Mouse (Mus musculus) left cerebral cortex, adult 2 months (tissue): ENCODE measurements around the gene Ipo5. TPM values are rescaled to one million over a fixed set of nuclear protein-coding genes. Genes with fewer than 3 reads are reported as not detected.

Experiments
- DNase-seq, 2 experiments: peaks; one replicate each; pipeline ENCODE4 v3.0.0; 2021 to 2022; ENCODE audit warnings: low spot score in 2 of 2, mixed read lengths in 1 of 2; ENCODE audit errors: extremely low spot score in 1 of 2
- H3K27ac ChIP-seq: fragments of 200-600 bp; 2 replicates; pipeline ENCODE4 v1.8.1; 2022
- H3K4me3 ChIP-seq: fragments of 200-600 bp; 2 replicates; pipeline ENCODE4 v1.8.1; 2022
- CTCF ChIP-seq: fragments of 200-600 bp; IDR thresholded peaks from 2 replicates; pipeline ENCODE4 v1.8.1; 2022; ENCODE audit warnings: antibody characterized with exemption, mild to moderate bottlenecking, moderate library complexity
- intact Hi-C: fragments of 180-260 bp; cut with DNase I; formaldehyde crosslinking; loops from one replicate; pipeline ENCODE4 v1.15.1; 2025
- total RNA-seq, 2 experiments: library from RNA; stranded (reverse); gene quantifications; 2 replicates each; pipeline ENCODE4 v1.2.3; 2021

The Ipo5 gene
- total RNA-seq, 2 experiments from 2014 or later = 103 to 112 TPM

DNA sequence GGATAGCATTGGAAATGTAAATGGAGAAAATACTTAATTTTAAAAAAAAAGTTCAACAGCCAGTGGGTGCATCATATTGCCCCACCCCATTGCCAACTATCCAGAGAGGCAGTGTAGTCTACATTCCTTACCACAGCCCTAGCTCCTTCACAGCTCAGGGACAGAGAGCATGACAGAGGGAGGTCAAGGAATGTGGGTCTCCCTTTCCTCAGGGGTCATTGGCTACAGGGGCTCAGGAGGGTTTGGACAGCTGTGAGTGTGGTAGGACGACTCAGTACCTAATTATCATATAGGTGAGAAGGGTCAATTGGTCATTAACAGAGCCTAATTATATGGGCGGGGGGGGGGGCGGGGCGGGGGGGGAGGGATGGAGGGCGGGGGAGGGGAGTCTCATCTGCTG is 30.4 kb upstream of the Ipo5 start:
- no peak for TF ChIP-seq CTCF
- intact Hi-C loops = no loop called here
- no peak for DNase-seq
- no peak overlapping the region for H3K4me3 ChIP-seq
- no peak overlapping the region for H3K27ac ChIP-seq

DNA sequence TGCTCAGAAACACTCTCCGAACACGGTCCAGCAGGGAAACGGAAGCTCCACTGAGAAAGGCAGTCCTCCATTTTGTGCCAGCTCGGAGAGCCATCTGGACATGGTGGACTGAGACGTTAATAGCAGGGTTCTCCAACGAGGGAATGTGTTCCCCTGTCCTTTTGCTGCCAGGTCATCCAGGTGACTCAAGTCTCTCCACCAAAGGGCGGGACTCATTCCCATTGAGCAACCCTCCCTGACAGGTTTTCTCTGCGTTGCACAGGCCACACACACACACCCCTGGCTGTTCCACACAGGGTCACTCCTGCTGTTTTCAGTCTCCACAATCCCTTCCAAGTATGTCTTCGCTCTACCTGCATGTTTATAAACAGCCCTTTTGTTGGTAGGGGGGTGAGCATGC is 30.0 kb upstream of the Ipo5 start:
- Histone ChIP-seq H3K4me3 (no peak overlapping the region), H3K27ac (no peak overlapping the region)
- no peak for DNase-seq
- no peak for TF ChIP-seq CTCF
- intact Hi-C loops = no loop called here

DNA sequence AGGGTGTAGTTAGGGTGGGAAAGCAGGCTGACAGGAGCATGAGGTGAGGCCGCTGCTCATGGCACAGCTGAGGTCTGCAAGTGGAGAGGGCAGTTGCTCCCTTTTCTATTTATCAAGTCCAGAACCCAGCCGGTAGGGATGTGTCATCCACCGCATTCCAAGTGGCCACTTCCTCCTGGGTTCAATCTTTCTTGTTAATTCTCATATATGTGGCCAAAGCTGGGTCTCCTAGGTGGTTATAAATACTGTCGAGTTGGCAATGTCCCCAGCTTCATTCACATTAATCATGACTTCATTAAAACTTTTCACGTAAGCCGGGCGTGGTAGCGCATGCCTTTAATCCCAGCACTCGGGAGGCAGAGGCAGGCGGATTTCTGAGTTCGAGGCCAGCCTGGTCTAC is 22.3 kb upstream of the Ipo5 start:
- intact Hi-C loops = no loop called here
- Histone ChIP-seq H3K4me3 (no peak overlapping the region), H3K27ac (no peak overlapping the region)
- no peak for DNase-seq
- TF ChIP-seq CTCF = no peak

DNA sequence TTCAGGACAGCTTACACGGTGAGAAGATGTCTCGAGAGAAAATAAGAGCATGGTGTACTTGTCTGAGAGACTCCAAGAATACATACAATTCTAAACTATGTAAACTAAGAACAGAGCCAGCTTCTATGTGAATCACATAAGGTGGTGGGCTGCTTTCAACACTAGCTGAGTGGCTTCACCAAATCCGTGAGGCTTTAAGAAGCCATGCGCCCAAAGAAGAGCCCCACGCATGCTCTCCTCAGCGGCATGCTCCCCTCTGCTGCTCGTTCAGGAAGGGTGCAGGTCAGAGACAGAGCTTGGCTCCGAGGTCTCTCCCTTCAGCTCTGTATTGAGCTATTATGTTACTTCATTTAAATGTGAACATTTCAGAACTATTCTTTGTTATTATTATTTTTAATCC is 18.7 kb upstream of the Ipo5 start:
- no peak for DNase-seq
- Histone ChIP-seq H3K27ac (peak overlapping the region; percentile 59), H3K4me3 (no peak overlapping the region)
- intact Hi-C loops = loop anchor here (5.0 kb wide), 1 partner anchor 45 kb away; no protein-coding TSS in a partner anchor
- TF ChIP-seq CTCF = no peak; the same call in 1 of the 2 replicates

DNA sequence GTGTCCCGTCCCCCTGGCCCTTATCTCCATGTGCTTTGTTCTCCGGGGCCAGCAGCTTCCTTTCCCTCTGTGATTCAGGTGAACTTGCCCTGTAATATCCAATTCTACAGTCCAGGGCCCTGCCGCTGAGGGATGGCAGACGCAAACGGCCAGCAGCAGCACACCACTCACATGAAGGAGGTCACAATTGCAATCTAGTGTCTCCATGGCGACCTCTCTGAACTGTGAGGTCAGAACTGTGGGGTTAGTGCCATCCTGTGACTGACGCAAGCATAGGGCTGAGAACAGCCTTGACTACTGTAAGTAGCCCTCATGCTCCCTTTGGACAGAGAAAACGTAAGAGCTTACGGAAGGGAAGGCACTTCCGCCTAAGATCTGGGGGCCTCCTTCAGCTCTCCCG is 14.4 kb upstream of the Ipo5 start:
- Histone ChIP-seq H3K27ac (no peak overlapping the region), H3K4me3 (no peak overlapping the region)
- no peak for TF ChIP-seq CTCF
- intact Hi-C loops = no loop called here
- no peak for DNase-seq

DNA sequence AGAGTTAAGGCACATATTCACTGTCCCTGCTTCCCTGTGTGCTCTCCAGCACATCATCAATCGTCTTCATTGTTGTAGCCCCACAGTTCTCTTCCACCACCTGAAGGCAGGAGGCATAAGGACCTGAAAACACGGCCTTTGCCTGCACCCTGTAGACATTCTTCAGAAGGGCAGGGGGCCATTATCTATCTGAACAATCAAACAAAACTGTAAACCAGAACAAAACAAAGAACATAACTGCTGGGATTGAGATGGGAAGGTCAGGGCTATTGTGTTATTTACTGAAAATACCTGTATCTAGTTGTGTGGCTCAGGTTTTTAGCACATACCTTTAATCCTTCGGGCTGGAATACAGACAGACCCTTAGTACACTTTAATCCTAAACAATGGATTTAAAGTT is 12.1 kb upstream of the Ipo5 start:
- no peak overlapping the region for H3K27ac ChIP-seq
- no peak overlapping the region for H3K4me3 ChIP-seq
- intact Hi-C loops = no loop called here
- no peak for TF ChIP-seq CTCF
- DNase-seq = no peak

DNA sequence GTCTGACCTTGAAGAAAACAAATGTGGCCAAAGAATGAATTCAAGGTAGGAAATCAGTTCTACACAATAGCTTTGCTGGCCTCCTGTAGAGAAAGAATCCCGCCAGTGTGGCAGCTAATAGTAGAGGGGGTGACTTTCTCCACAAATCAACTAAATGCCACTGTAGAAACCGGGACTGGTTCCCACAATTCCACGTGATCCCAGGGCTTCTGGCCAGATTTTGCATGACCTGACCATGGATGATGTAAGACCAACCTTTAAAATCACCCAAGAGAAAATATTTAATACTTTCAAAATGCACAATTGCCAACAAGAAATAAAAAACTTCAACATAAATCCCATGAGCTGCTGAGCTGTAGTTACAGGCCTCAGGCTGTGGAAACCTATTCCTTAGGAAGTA is 1.6 kb upstream of the Ipo5 start:
- intact Hi-C loops = no loop called here
- TF ChIP-seq CTCF = no peak
- DNase-seq = no peak
- no peak overlapping the region for H3K4me3 ChIP-seq
- no peak overlapping the region for H3K27ac ChIP-seq

DNA sequence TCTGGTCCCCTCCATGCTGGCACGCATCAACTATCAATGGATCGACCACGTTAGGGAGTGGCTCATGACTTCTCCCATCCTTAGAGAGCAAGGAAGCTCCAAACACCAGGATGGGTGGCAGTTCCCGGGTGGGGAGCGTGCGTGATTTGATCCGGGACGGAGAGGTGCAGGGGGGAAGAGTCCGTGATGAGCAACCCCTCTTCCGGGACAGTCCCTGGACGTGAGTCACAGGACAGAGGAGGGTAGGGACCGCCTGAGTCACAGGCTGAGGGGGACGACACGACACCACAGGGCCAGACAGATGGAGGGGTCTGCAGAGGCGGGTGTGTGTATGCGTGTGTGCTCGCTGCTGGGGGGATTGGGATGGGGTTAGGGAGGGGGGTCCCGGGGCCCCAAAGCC is 704 bp upstream of the Ipo5 start:
- DNase-seq = peak; percentile 43 to 49
- intact Hi-C loops = loop anchor here (2.0 to 5.0 kb wide), 3 partner anchors 63 to 433 kb away; partner anchors contain the start of genes Farp1 and Rap2a
- no peak for TF ChIP-seq CTCF

DNA sequence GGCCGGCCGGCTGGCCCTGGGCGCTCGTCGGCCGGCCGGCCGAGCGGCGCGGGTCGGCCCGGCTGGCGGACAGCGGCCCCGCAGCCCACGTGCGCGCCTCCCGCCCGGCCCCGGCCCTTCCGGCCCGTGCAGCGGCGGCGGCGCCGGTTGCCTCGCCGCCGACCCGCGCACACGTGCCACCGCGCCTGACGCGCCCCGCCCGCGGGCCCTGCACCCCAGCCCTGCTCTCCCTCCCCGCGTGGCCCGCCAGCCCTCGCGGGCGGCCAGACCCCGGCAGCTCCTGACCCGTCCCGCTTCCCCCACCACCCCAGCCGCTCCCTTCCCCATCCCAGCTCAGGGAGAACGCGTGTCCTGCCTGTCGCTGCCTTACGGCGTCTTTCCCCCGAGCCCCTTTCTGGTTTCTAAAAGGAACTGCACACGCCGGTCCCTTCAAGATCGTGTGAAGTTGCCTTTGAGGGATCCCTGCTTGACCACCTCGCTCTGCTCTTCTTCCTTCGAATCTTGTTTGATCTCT is 421 bp downstream of the Ipo5 start:
- DNase-seq = peak; percentile 35 to 43
- intact Hi-C loops = loop anchor here (1.0 to 5.0 kb wide), 4 partner anchors 64 to 434 kb away; partner anchors contain the start of genes Farp1 and Rap2a
- peak overlapping the region; percentile 65 for H3K4me3 ChIP-seq
- peak overlapping the region; percentile 83 for H3K27ac ChIP-seq
- TF ChIP-seq CTCF = no peak

More for the DNA sequence above, 704 bp upstream of the Ipo5 start:
- peak overlapping the region; percentile 93 for H3K27ac ChIP-seq
- peak overlapping the region; percentile 92 for H3K4me3 ChIP-seq

DNA sequence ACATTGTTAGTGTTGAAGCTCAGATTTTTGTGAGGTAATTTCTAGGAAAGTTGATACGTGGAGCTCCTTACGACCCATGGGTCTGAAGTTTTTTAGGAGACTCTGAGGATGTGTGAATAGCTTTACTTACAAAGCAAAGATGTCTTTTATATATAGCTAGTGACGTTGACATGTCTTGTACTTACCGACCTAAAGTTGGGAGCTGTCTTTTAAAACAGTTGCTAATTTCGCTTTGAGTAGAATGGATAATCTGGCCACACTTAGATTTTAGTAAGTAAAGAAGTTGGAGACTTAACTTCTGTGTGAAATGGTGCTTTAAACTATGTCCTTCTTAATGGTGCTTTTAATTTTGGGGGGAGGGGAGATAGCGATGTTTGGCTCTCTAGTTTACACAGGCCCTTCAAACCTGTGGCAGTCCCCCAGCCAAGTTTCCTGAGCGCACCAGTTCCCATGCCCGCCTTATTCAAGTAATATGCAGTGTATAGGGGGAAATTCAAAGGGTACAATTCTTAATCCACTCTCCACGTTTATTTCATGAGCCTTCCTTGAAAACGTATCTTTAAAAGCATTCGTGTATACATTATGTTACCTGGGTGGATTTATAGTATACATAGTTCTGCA is 1.2 kb downstream of the Ipo5 start:
- no peak overlapping the region; the same call in 1 of the 2 replicates for H3K27ac ChIP-seq

DNA sequence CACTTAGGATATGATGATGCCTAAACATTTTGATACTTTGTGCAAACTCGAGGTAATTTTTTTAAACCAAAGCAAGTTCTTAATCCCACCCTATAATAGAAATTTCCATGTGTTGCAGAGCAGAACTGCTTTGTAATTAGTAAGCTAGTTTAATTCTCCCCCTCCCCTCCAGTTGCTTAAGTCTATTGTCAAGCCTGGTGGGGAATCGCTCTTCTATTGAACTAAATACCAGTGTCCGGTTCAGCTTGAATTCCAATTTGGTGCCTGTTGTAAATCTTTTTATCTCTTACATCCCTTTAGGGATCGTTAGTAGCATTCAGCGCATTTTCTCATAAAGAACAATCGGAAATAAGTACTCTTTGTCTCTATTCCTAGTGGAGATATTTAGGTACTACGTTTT is 1.9 kb downstream of the Ipo5 start:
- DNase-seq = no peak
- H3K27ac ChIP-seq = no peak overlapping the region
- intact Hi-C loops = loop anchor here (5.0 kb wide), 2 partner anchors 66 to 436 kb away; partner anchors contain the start of gene Rap2a
- H3K4me3 ChIP-seq = peak overlapping the region; percentile 59; the same call in 1 of the 2 replicates
- peak; percentile 15 for TF ChIP-seq CTCF

More for the DNA sequence above, 1.2 kb downstream of the Ipo5 start:
- DNase-seq = no peak
- H3K4me3 ChIP-seq = peak overlapping the region; percentile 59
- TF ChIP-seq CTCF = no peak
- intact Hi-C loops = loop anchor here (5.0 kb wide), 2 partner anchors 65 to 435 kb away; partner anchors contain the start of gene Rap2a

DNA sequence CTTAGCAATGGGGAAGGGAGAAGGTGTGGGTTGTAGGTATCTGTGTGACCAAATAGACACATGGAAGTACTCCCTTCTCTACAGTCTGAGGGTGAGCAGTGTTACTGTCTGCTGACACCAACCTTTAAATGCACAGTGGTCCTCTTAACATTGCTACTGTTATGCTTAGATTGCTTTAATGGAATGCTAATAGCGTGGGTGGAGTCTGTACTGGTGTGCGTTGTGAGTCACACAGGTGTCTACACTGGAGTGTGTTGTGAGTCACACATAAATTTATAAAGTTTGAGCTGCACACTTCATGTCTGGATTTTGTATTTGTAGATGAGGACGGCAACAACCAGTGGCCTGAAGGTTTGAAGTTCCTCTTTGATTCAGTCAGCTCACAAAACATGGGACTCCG is 10.8 kb downstream of the Ipo5 start:
- no peak for TF ChIP-seq CTCF
- DNase-seq = no peak
- intact Hi-C loops = no loop called here
- Histone ChIP-seq H3K4me3 (no peak overlapping the region), H3K27ac (no peak overlapping the region)

DNA sequence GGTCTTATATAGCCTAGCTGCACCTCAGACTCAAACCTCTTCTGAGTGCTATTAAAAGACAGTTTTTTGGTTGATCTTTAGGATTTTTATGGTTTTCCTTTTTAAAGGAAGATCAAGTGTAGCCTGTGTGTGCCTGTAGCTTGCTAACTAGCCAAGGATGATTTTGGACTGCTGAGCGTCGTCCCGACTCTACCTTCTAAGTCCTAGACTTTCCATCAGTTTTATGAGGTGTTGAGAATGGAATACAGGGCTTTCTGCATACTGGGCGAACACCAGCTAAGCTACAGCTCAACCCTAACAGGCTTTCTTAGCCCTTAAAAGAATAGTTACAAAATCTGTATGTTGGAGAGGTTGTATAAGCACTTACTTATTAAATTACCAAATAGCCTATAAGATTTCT is 13.0 kb downstream of the Ipo5 start:
- DNase-seq = no peak
- no peak overlapping the region for H3K27ac ChIP-seq
- no peak for TF ChIP-seq CTCF
- intact Hi-C loops = no loop called here
- H3K4me3 ChIP-seq = no peak overlapping the region
